In genomic region chr3:51791542-51791941, GRCm38 (mm10) we compare ENCODE assay signal across 19 mouse cellular contexts.
A peak's percentile ranks its signal among the peaks of the same experiment; 100 is the strongest.
DNase-seq lines count a peak whose midpoint lies in the region; ATAC-seq lines count a peak whose summit lies in the region.
"Had no signal": no experiment of that assay in that cellular context is flagged by ENCODE, and none has a peak within 500 bp of the region (broad histone marks: within the 10 kb centered on the region; RNA-seq: fewer than 3 reads in every experiment).

No protein-coding gene starts in this region.

- H3K27ac ChIP-seq in hindbrain, embryonic 10.5 days, result peak overlapping the region; percentile 94
- H3K27ac ChIP-seq in hindbrain, embryonic 16.5 days (ENCODE audit: low read depth, low read length), result no peak overlapping the region
- H3K27ac ChIP-seq in midbrain, embryonic 13.5 days, result peak overlapping the region; percentile 31; the same call in 1 of the 2 replicates
- no peak overlapping the region; the same call in 1 of the 2 replicates for H3K27ac ChIP-seq in midbrain, embryonic 11.5 days (ENCODE audit: low read depth, low read length)
- peak overlapping the region; percentile 3; the same call in 1 of the 2 replicates for H3K27ac ChIP-seq in hindbrain, embryonic 14.5 days
- H3K27ac ChIP-seq in stomach, embryonic 15.5 days, result peak overlapping the region; percentile 61
- H3K27ac ChIP-seq: embryonic facial prominence, embryonic 15.5 days; heart, embryonic 15.5 days; kidney, postnatal 0 days had no signal

- no peaks in the 10 kb centered on the region for H3K9me3 ChIP-seq in hindbrain, embryonic 10.5 days
- no peaks in the 10 kb centered on the region for H3K9me3 ChIP-seq in hindbrain, embryonic 16.5 days (ENCODE audit: control insufficient read depth, low read length)
- H3K9me3 ChIP-seq in midbrain, embryonic 13.5 days, result no peaks in the 10 kb centered on the region
- no peaks in the 10 kb centered on the region for H3K9me3 ChIP-seq in midbrain, embryonic 11.5 days (ENCODE audit: control insufficient read depth, low read length)
- H3K9me3 ChIP-seq in hindbrain, embryonic 14.5 days (ENCODE audit: control insufficient read depth, low read length), result no peaks in the 10 kb centered on the region
- no peaks in the 10 kb centered on the region for H3K9me3 ChIP-seq in stomach, embryonic 15.5 days
- H3K9me3 ChIP-seq: embryonic facial prominence, embryonic 15.5 days; heart, embryonic 15.5 days had no signal

- WGBS in hindbrain, embryonic 10.5 days, result 51% methylated on average over 7 of the region's 7 CpGs
- 43% methylated on average over 7 of the region's 7 CpGs for WGBS in hindbrain, embryonic 16.5 days
- WGBS in midbrain, embryonic 13.5 days, result 50% methylated on average over 7 of the region's 7 CpGs
- 47% methylated on average over 7 of the region's 7 CpGs for WGBS in midbrain, embryonic 11.5 days
- WGBS in hindbrain, embryonic 14.5 days, result 39% methylated on average over 7 of the region's 7 CpGs
- WGBS in stomach, embryonic 15.5 days, result 46% methylated on average over 7 of the region's 7 CpGs

- H3K9ac ChIP-seq in hindbrain, embryonic 16.5 days (ENCODE audit: low read depth, low read length), result no peak overlapping the region
- H3K9ac ChIP-seq in midbrain, embryonic 13.5 days (replicated peaks), result no peak overlapping the region
- no peak overlapping the region for H3K9ac ChIP-seq in midbrain, embryonic 11.5 days (ENCODE audit: low read length)
- no peak overlapping the region for H3K9ac ChIP-seq in hindbrain, embryonic 14.5 days
- no peak overlapping the region for H3K9ac ChIP-seq in stomach, embryonic 15.5 days
- H3K9ac ChIP-seq: embryonic facial prominence, embryonic 15.5 days; heart, embryonic 15.5 days; liver, postnatal 0 days had no signal

- no peaks in the 10 kb centered on the region; the same call in 1 of the 2 replicates for H3K36me3 ChIP-seq in hindbrain, embryonic 10.5 days
- H3K36me3 ChIP-seq in hindbrain, embryonic 16.5 days (ENCODE audit: control insufficient read depth, insufficient read depth, low read length), result no peaks in the 10 kb centered on the region
- no peaks in the 10 kb centered on the region for H3K36me3 ChIP-seq in midbrain, embryonic 13.5 days
- no peaks in the 10 kb centered on the region for H3K36me3 ChIP-seq in midbrain, embryonic 11.5 days (ENCODE audit: control insufficient read depth, insufficient read depth, low read length)
- no peaks in the 10 kb centered on the region for H3K36me3 ChIP-seq in hindbrain, embryonic 14.5 days (replicated peaks; ENCODE audit: control insufficient read depth, insufficient read depth)
- H3K36me3 ChIP-seq in stomach, embryonic 15.5 days, result no peaks in the 10 kb centered on the region
- H3K36me3 ChIP-seq: embryonic facial prominence, embryonic 15.5 days; heart, embryonic 15.5 days had no signal

- no peak overlapping the region for H3K4me3 ChIP-seq in hindbrain, embryonic 10.5 days
- no peak overlapping the region for H3K4me3 ChIP-seq in hindbrain, embryonic 16.5 days (ENCODE audit: low read length)
- no peak overlapping the region for H3K4me3 ChIP-seq in midbrain, embryonic 13.5 days (replicated peaks)
- H3K4me3 ChIP-seq in midbrain, embryonic 11.5 days (ENCODE audit: low read depth, low read length), result no peak overlapping the region
- no peak overlapping the region for H3K4me3 ChIP-seq in hindbrain, embryonic 14.5 days (replicated peaks; ENCODE audit: low read length)
- H3K4me3 ChIP-seq in stomach, embryonic 15.5 days (replicated peaks), result no peak overlapping the region
- H3K4me3 ChIP-seq: embryonic facial prominence, embryonic 15.5 days; heart, embryonic 15.5 days had no signal

- H3K4me2 ChIP-seq in hindbrain, embryonic 16.5 days (ENCODE audit: low read length), result no peak overlapping the region
- no peak overlapping the region for H3K4me2 ChIP-seq in midbrain, embryonic 13.5 days (replicated peaks)
- no peak overlapping the region for H3K4me2 ChIP-seq in midbrain, embryonic 11.5 days
- no peak overlapping the region for H3K4me2 ChIP-seq in hindbrain, embryonic 14.5 days (replicated peaks)
- no peak overlapping the region for H3K4me2 ChIP-seq in stomach, embryonic 15.5 days
- H3K4me2 ChIP-seq: embryonic facial prominence, embryonic 15.5 days; heart, embryonic 15.5 days had no signal

- DNase-seq in hindbrain, embryonic 10.5 days (ENCODE audit: low spot score), result no peak
- no peak for DNase-seq in midbrain, embryonic 11.5 days (ENCODE audit: low spot score, missing footprints)
- DNase-seq in hindbrain, embryonic 14.5 days (ENCODE audit: low spot score), result no peak
- DNase-seq in embryo, embryonic 10 days (ENCODE audit: low spot score), result no peak
- DNase-seq: adrenal gland, postnatal 25 days; cerebellum, adult 11 months; cerebellum, postnatal 10 days; gastrocnemius, postnatal 25 days; heart, postnatal 4 days; liver; liver, postnatal 0 days; thymus, adult 2 months had no signal

- H3K27me3 ChIP-seq in hindbrain, embryonic 10.5 days (ENCODE audit: insufficient read depth, poor library complexity, severe bottlenecking), result no peaks in the 10 kb centered on the region
- no peaks in the 10 kb centered on the region for H3K27me3 ChIP-seq in hindbrain, embryonic 16.5 days (replicated peaks; ENCODE audit: control insufficient read depth, insufficient read depth, low read length)
- H3K27me3 ChIP-seq in midbrain, embryonic 13.5 days, result no peaks in the 10 kb centered on the region
- H3K27me3 ChIP-seq in midbrain, embryonic 11.5 days (ENCODE audit: control insufficient read depth, insufficient read depth, low read length), result no peaks in the 10 kb centered on the region
- H3K27me3 ChIP-seq in hindbrain, embryonic 14.5 days (ENCODE audit: control insufficient read depth, insufficient read depth, low read length), result no peaks in the 10 kb centered on the region
- no peaks in the 10 kb centered on the region for H3K27me3 ChIP-seq in stomach, embryonic 15.5 days (replicated peaks)
- H3K27me3 ChIP-seq: embryonic facial prominence, embryonic 15.5 days; heart, embryonic 15.5 days had no signal

- ATAC-seq in hindbrain, embryonic 16.5 days, result no peak
- ATAC-seq in midbrain, embryonic 13.5 days, result no peak
- no peak for ATAC-seq in midbrain, embryonic 11.5 days (ENCODE audit: low FRiP score)
- ATAC-seq in hindbrain, embryonic 14.5 days (ENCODE audit: low FRiP score), result no peak
- ATAC-seq in stomach, embryonic 15.5 days (ENCODE audit: insufficient read depth, low FRiP score, low read depth), result no peak
- ATAC-seq: liver, postnatal 0 days; midbrain, embryonic 16.5 days had no signal

- peaks cover 70% of the 10 kb centered on the region for H3K4me1 ChIP-seq in hindbrain, embryonic 10.5 days (replicated peaks)
- peaks cover 26% of the 10 kb centered on the region for H3K4me1 ChIP-seq in hindbrain, embryonic 16.5 days (ENCODE audit: control insufficient read depth, insufficient read depth, low read depth, low read length)
- peaks cover 51% of the 10 kb centered on the region for H3K4me1 ChIP-seq in midbrain, embryonic 13.5 days (replicated peaks)
- peaks cover 40% of the 10 kb centered on the region for H3K4me1 ChIP-seq in midbrain, embryonic 11.5 days (ENCODE audit: control insufficient read depth, insufficient read depth, low read length)
- peaks cover 35% of the 10 kb centered on the region for H3K4me1 ChIP-seq in hindbrain, embryonic 14.5 days (replicated peaks; ENCODE audit: control insufficient read depth, insufficient read depth, low read length)
- peaks cover 18% of the 10 kb centered on the region for H3K4me1 ChIP-seq in stomach, embryonic 15.5 days

Comparison
In these comparisons a context has a peak if more than half of its experiments do, and no peak if none do; other contexts are left out.
1. H3K27ac ChIP-seq: peak in hindbrain, embryonic 10.5 days (single experiment), midbrain, embryonic 13.5 days (single experiment), hindbrain, embryonic 14.5 days (single experiment) and stomach, embryonic 15.5 days (single experiment); none in hindbrain, embryonic 16.5 days (single experiment) and midbrain, embryonic 11.5 days (single experiment).